Mouse (Mus musculus): ENCODE results near the gene Gm10638. TPM values are rescaled to one million over a fixed set of nuclear protein-coding genes. Genes with fewer than 3 reads are reported as not detected.
A peak's percentile ranks its signal among the peaks of the same experiment; 100 is the strongest.

Gene Gm10638
- polyA plus RNA-seq, 1 experiment: 1.3 TPM

GRCm38 (mm10) chr8:86759090-86759491, 13.6 kb downstream of the Gm10638 start:
- WGBS: 75% methylated on average over 4 of the region's 4 CpGs
- DNase-seq (ENCODE audit: low read depth in 1 of 2, low spot score in 2 of 2): no peak
- no peak overlapping the region for H3K27ac ChIP-seq (ENCODE audit: insufficient read depth, low read length)

DNA sequence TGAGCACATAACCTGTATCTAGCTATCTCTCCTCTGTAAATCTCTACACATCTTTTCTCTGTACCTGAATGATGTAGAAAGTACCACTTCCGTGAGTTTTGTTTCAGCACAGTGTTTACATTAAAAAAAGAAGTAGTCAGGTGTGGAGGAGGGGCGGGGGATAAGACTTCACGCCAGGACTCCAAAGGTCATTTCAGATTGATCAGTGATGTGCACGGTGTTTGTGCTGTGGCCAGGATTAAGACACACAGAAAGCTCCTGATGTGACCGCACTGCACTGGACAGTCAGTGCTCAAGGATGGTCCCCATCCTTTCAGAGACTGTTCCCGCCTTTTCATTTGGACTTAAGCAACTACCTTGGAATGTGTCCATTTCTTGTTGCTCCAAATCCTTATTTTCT, 15.2 kb downstream of the Gm10638 start:
- WGBS: 88% methylated on average over 6 of the region's 6 CpGs

More at GRCm38 (mm10) chr8:86759090-86759491, 13.6 kb downstream of the Gm10638 start:
- Histone ChIP-seq H3K4me3 (ENCODE audit: extremely low read depth, insufficient read depth, insufficient read length) (no peak overlapping the region), H3K27me3 (ENCODE audit: control insufficient read depth, insufficient read depth, low read length) (no peaks in the 10 kb centered on the region), H3K36me3 (ENCODE audit: control insufficient read depth, insufficient read depth, low read length) (no peaks in the 10 kb centered on the region), H3K4me1 (ENCODE audit: control insufficient read depth, insufficient read depth, insufficient read length) (no peaks in the 10 kb centered on the region)
- no peak for TF ChIP-seq CTCF (IDR thresholded peaks at IDR 0.05; ENCODE audit: extremely low read depth, insufficient read depth, insufficient read length, insufficient replicate concordance)
- no peak for TF ChIP-seq POLR2A (IDR thresholded peaks at IDR 0.05; ENCODE audit: low read depth, low read length)

DNA sequence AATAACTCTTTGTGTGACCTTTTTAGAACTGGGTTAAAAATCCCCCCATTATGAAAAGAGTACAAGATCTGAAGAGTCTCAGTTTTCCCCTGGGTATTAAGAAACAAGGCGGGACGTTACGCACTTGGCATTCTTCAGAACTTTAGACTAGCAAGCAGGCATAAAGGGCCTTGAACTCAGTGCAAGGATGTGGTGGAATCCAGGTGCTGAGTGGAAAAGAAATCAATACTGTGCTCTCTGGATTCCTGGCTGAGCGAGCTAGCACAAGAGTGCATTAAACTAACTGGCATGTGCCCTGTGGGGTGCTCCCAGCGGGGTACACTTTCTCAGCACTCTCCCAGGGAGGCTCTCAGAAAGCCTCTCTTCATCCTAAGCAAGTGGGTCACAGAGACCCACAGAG, 17.3 kb downstream of the Gm10638 start:
- WGBS: 79% methylated on average over 5 of the region's 5 CpGs
- H3K27ac ChIP-seq (ENCODE audit: insufficient read depth, low read length): no peak overlapping the region
- no peaks in the 10 kb centered on the region for H3K27me3 ChIP-seq (ENCODE audit: control insufficient read depth, insufficient read depth, low read length)
- no peaks in the 10 kb centered on the region for H3K36me3 ChIP-seq (ENCODE audit: control insufficient read depth, insufficient read depth, low read length)
- no peak for TF ChIP-seq CTCF (IDR thresholded peaks at IDR 0.05; ENCODE audit: extremely low read depth, insufficient read depth, insufficient read length, insufficient replicate concordance)
- TF ChIP-seq POLR2A (IDR thresholded peaks at IDR 0.05; ENCODE audit: low read depth, low read length): no peak
- H3K4me1 ChIP-seq (ENCODE audit: control insufficient read depth, insufficient read depth, insufficient read length): no peaks in the 10 kb centered on the region
- no peak for DNase-seq (ENCODE audit: low read depth in 1 of 2, low spot score in 2 of 2)
- H3K4me3 ChIP-seq (ENCODE audit: extremely low read depth, insufficient read depth, insufficient read length): no peak overlapping the region

More for the DNA sequence above, 15.2 kb downstream of the Gm10638 start:
- TF ChIP-seq CTCF (IDR thresholded peaks at IDR 0.05; ENCODE audit: extremely low read depth, insufficient read depth, insufficient read length, insufficient replicate concordance) (no peak), POLR2A (IDR thresholded peaks at IDR 0.05; ENCODE audit: low read depth, low read length) (no peak)
- Histone ChIP-seq H3K4me1 (ENCODE audit: control insufficient read depth, insufficient read depth, insufficient read length) (no peaks in the 10 kb centered on the region), H3K27ac (ENCODE audit: insufficient read depth, low read length) (no peak overlapping the region), H3K4me3 (ENCODE audit: extremely low read depth, insufficient read depth, insufficient read length) (no peak overlapping the region), H3K36me3 (ENCODE audit: control insufficient read depth, insufficient read depth, low read length) (no peaks in the 10 kb centered on the region), H3K27me3 (ENCODE audit: control insufficient read depth, insufficient read depth, low read length) (no peaks in the 10 kb centered on the region)
- no peak for DNase-seq (ENCODE audit: low read depth in 1 of 2, low spot score in 2 of 2)

GRCm38 (mm10) chr8:86765155-86765554, 19.7 kb downstream of the Gm10638 start:
- H3K4me3 ChIP-seq (ENCODE audit: extremely low read depth, insufficient read depth, insufficient read length): no peak overlapping the region
- no peaks in the 10 kb centered on the region for H3K36me3 ChIP-seq (ENCODE audit: control insufficient read depth, insufficient read depth, low read length)
- WGBS: 63% methylated on average over 10 of the region's 10 CpGs
- TF ChIP-seq POLR2A (IDR thresholded peaks at IDR 0.05; ENCODE audit: low read depth, low read length) (no peak), CTCF (IDR thresholded peaks at IDR 0.05; ENCODE audit: extremely low read depth, insufficient read depth, insufficient read length, insufficient replicate concordance) (no peak)
- H3K4me1 ChIP-seq (ENCODE audit: control insufficient read depth, insufficient read depth, insufficient read length): no peaks in the 10 kb centered on the region
- peak in 1 of 2 experiments; percentile 11 for DNase-seq (ENCODE audit: low read depth in 1 of 2, low spot score in 2 of 2)
- no peak overlapping the region for H3K27ac ChIP-seq (ENCODE audit: insufficient read depth, low read length)
- H3K27me3 ChIP-seq (ENCODE audit: control insufficient read depth, insufficient read depth, low read length): no peaks in the 10 kb centered on the region

DNA sequence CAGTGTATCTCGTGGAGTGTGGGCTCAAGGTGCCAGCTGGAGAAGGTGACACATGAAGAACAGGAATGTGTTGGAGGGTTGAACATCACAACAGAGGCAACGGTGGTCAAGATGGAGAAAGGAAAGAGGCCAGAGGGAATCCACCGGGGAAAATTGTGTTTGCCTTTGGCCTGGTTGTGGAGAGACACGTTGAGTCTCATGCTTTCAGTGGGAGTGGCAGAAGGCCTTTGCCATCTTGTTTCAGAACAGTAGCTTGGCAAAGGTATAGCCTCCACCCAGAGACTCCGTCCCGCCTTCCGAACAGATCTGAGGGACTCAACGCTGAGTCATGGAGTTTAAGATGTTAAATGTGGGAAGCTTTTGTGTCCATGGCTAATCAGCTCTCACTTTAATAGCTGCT, 20.2 kb downstream of the Gm10638 start:
- Histone ChIP-seq H3K36me3 (ENCODE audit: control insufficient read depth, insufficient read depth, low read length) (no peaks in the 10 kb centered on the region), H3K4me1 (ENCODE audit: control insufficient read depth, insufficient read depth, insufficient read length) (no peaks in the 10 kb centered on the region), H3K4me3 (ENCODE audit: extremely low read depth, insufficient read depth, insufficient read length) (no peak overlapping the region), H3K27me3 (ENCODE audit: control insufficient read depth, insufficient read depth, low read length) (no peaks in the 10 kb centered on the region), H3K27ac (ENCODE audit: insufficient read depth, low read length) (no peak overlapping the region)
- WGBS: 95% methylated on average over 8 of the region's 8 CpGs
- TF ChIP-seq POLR2A (IDR thresholded peaks at IDR 0.05; ENCODE audit: low read depth, low read length) (no peak), CTCF (IDR thresholded peaks at IDR 0.05; ENCODE audit: extremely low read depth, insufficient read depth, insufficient read length, insufficient replicate concordance) (no peak)
- DNase-seq (ENCODE audit: low read depth in 1 of 2, low spot score in 2 of 2): no peak

GRCm38 (mm10) chr8:86766548-86767211, 21.2 kb downstream of the Gm10638 start:
- no peak overlapping the region for H3K27ac ChIP-seq (ENCODE audit: insufficient read depth, low read length)

GRCm38 (mm10) chr8:86768499-86768898, 23.0 kb downstream of the Gm10638 start:
- TF ChIP-seq CTCF (IDR thresholded peaks at IDR 0.05; ENCODE audit: extremely low read depth, insufficient read depth, insufficient read length, insufficient replicate concordance) (no peak), POLR2A (IDR thresholded peaks at IDR 0.05; ENCODE audit: low read depth, low read length) (no peak)
- 78% methylated on average over 5 of the region's 5 CpGs for WGBS
- no peak overlapping the region for H3K27ac ChIP-seq (ENCODE audit: insufficient read depth, low read length)
- H3K4me1 ChIP-seq (ENCODE audit: control insufficient read depth, insufficient read depth, insufficient read length): no peaks in the 10 kb centered on the region
- H3K4me3 ChIP-seq (ENCODE audit: extremely low read depth, insufficient read depth, insufficient read length): no peak overlapping the region
- DNase-seq (ENCODE audit: low read depth in 1 of 2, low spot score in 2 of 2): no peak
- H3K27me3 ChIP-seq (ENCODE audit: control insufficient read depth, insufficient read depth, low read length): no peaks in the 10 kb centered on the region
- H3K36me3 ChIP-seq (ENCODE audit: control insufficient read depth, insufficient read depth, low read length): no peaks in the 10 kb centered on the region

More at GRCm38 (mm10) chr8:86766548-86767211, 21.2 kb downstream of the Gm10638 start:
- WGBS: 88% methylated on average over 9 of the region's 9 CpGs
- no peak for DNase-seq (ENCODE audit: low read depth in 1 of 2, low spot score in 2 of 2)
- H3K36me3 ChIP-seq (ENCODE audit: control insufficient read depth, insufficient read depth, low read length): no peaks in the 10 kb centered on the region
- no peaks in the 10 kb centered on the region for H3K27me3 ChIP-seq (ENCODE audit: control insufficient read depth, insufficient read depth, low read length)
- H3K4me3 ChIP-seq (ENCODE audit: extremely low read depth, insufficient read depth, insufficient read length): no peak overlapping the region
- H3K4me1 ChIP-seq (ENCODE audit: control insufficient read depth, insufficient read depth, insufficient read length): no peaks in the 10 kb centered on the region
- TF ChIP-seq POLR2A (IDR thresholded peaks at IDR 0.05; ENCODE audit: low read depth, low read length) (no peak), CTCF (IDR thresholded peaks at IDR 0.05; ENCODE audit: extremely low read depth, insufficient read depth, insufficient read length, insufficient replicate concordance) (no peak)

Measured in spleen, adult 2 months (tissue).